Mouse (Mus musculus) forebrain, embryonic 16.5 days (tissue): ENCODE data around the gene Tmem107. TPM values are rescaled to one million over a fixed set of nuclear protein-coding genes. Genes with fewer than 3 reads are reported as not detected.

ENCODE experiments used
- ATAC-seq: fragments of 200-750 bp; cut with Nextera tagmentation; 2 replicates; pipeline ENCODE4 v1.8.0; 2017; ENCODE audit warnings: mild to moderate bottlenecking, moderate library complexity
- H3K27ac ChIP-seq: fragments of 300-500 bp; sonication (generic); 2 replicates; pipeline ENCODE4 v1.5.1; 2014; ENCODE audit warnings: low read length, control low read depth
- H3K27me3 ChIP-seq: fragments of 300-500 bp; sonication (generic); replicated peaks from 2 replicates; pipeline ENCODE4 v1.6.1; 2014; ENCODE audit warnings: low read length; ENCODE audit not compliant: control insufficient read depth, insufficient read depth
- H3K36me3 ChIP-seq: fragments of 300-500 bp; sonication (generic); 2 replicates; pipeline ENCODE4 v1.6.1; 2014; ENCODE audit not compliant: control insufficient read depth, insufficient read depth
- H3K4me1 ChIP-seq: fragments of 300-500 bp; sonication (generic); replicated peaks from 2 replicates; pipeline ENCODE4 v1.6.1; 2014; ENCODE audit warnings: low read length; ENCODE audit not compliant: control insufficient read depth, insufficient read depth
- H3K4me2 ChIP-seq: fragments of 300-500 bp; sonication (generic); 2 replicates; pipeline ENCODE4 v1.6.1; 2014; ENCODE audit warnings: mild to moderate bottlenecking, low read length, control low read depth
- H3K4me3 ChIP-seq: fragments of 300-500 bp; sonication (generic); replicated peaks from 2 replicates; pipeline ENCODE4 v1.5.1; 2014; ENCODE audit warnings: mild to moderate bottlenecking, low read length, control low read depth
- H3K9ac ChIP-seq: fragments of 300-500 bp; sonication (generic); replicated peaks from 2 replicates; pipeline ENCODE4 v1.6.1; 2014; ENCODE audit warnings: low read depth, low read length, control low read depth
- H3K9me3 ChIP-seq: fragments of 300-500 bp; sonication (generic); 2 replicates; pipeline ENCODE4 v1.6.1; 2016; ENCODE audit warnings: low read length; ENCODE audit not compliant: control insufficient read depth
- WGBS: fragments of 180-500 bp; shearing (Covaris S2); extraction: QIAGEN DNeasy Blood & Tissue Kit; methylation state at CpG from one replicate; pipeline ENCODE4 v1.1.7; 2014; 5-methylcytosine and 5-hydroxymethylcytosine counted together
- polyA plus RNA-seq: library from polyadenylated mRNA; unstranded; fragments of >200 nt; fragmentation: Nextera tagmentation; extraction: Ambion mirVana; gene quantifications from 2 replicates; pipeline ENCODE4 v1.2.1, GENCODE M21; 2015

Gene Tmem107
- polyA plus RNA-seq, 1 experiment from 2014 or later, result 48.4 TPM

GRCm38 (mm10) chr11:69053848-69054247, 16.8 kb upstream of the Tmem107 start:
- ATAC-seq, result no peak

GRCm38 (mm10) chr11:69058265-69058664, 12.3 kb upstream of the Tmem107 start:
- H3K9me3 ChIP-seq, result no peaks in the 10 kb centered on the region
- no peaks in the 10 kb centered on the region for H3K27me3 ChIP-seq

More at GRCm38 (mm10) chr11:69053848-69054247, 16.8 kb upstream of the Tmem107 start:
- 75% methylated on average over 3 of the region's 3 CpGs for WGBS
- Histone ChIP-seq H3K27me3 (no peaks in the 10 kb centered on the region), H3K4me1 (peaks cover 11% of the 10 kb centered on the region), H3K27ac (no peak overlapping the region), H3K4me3 (no peak overlapping the region), H3K4me2 (no peak overlapping the region), H3K36me3 (no peaks in the 10 kb centered on the region), H3K9me3 (no peaks in the 10 kb centered on the region), H3K9ac (no peak overlapping the region)

GRCm38 (mm10) chr11:69058729-69059356, 11.8 kb upstream of the Tmem107 start:
- Histone ChIP-seq H3K36me3 (no peaks in the 10 kb centered on the region), H3K9me3 (no peaks in the 10 kb centered on the region), H3K27me3 (no peaks in the 10 kb centered on the region), H3K4me1 (peaks cover 23% of the 10 kb centered on the region), H3K27ac (peak overlapping the region; percentile 92), H3K4me3 (peak overlapping the region; percentile 95), H3K4me2 (peak overlapping the region; percentile 92), H3K9ac (peak overlapping the region; percentile 78)
- peak; percentile 24 for ATAC-seq
- under 1% methylated on average over 19 of the region's 19 CpGs for WGBS

More at GRCm38 (mm10) chr11:69058265-69058664, 12.3 kb upstream of the Tmem107 start:
- WGBS, result 76% methylated on average over 2 of the region's 2 CpGs
- no peak overlapping the region for H3K27ac ChIP-seq
- H3K4me1 ChIP-seq, result peaks cover 23% of the 10 kb centered on the region
- peak overlapping the region; percentile 78 for H3K9ac ChIP-seq
- ATAC-seq, result no peak
- H3K4me2 ChIP-seq, result peak overlapping the region; percentile 92
- no peaks in the 10 kb centered on the region for H3K36me3 ChIP-seq
- peak overlapping the region; percentile 95 for H3K4me3 ChIP-seq

DNA sequence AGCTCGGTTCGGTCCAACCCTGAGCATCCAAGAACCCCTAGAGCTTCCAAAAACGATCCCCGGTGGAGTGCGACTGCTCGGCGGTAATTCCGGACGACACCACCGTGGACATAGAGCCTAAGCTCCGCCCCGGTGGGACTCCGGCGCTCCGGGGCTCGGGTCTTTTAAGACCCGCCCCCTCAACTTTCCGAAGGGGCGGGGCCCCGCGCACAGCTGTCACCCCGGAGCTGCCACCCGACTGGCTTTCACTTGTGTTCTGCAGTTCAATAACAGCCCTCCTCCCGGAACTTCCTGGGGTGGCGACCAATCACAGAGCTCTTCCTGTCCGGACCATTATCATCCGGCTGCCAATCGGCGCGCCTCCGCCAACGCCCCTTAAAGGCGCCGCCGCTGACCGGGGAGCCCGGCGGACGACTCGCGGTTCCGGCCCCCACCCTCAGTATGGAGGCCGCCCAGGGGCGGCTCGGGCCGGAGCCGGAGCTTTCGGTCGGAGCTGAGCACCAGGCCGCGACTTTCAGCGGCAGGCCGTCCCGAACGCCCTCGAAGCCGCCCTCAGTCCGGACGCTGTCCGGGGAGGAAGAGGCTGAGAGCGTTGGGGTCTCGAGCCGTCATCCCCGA, 11.1 kb upstream of the Tmem107 start, which contains the start of gene Borcs6:
Gene Borcs6 (plus strand): TSS at position 361 of the 618 bp plus-strand sequence.
- Histone ChIP-seq H3K27me3 (no peaks in the 10 kb centered on the region), H3K9me3 (no peaks in the 10 kb centered on the region), H3K27ac (peak within 1 kb of the TSS; percentile 92), H3K36me3 (no peaks in the 10 kb centered on the region), H3K4me1 (peaks cover 29% of the 10 kb centered on the region), H3K9ac (peak within 1 kb of the TSS; percentile 92), H3K4me2 (peak within 1 kb of the TSS; percentile 92), H3K4me3 (peak within 1 kb of the TSS; percentile 95)
- ATAC-seq, result peak; percentile 95
- WGBS, result under 1% methylated on average over 64 of the region's 64 CpGs

DNA sequence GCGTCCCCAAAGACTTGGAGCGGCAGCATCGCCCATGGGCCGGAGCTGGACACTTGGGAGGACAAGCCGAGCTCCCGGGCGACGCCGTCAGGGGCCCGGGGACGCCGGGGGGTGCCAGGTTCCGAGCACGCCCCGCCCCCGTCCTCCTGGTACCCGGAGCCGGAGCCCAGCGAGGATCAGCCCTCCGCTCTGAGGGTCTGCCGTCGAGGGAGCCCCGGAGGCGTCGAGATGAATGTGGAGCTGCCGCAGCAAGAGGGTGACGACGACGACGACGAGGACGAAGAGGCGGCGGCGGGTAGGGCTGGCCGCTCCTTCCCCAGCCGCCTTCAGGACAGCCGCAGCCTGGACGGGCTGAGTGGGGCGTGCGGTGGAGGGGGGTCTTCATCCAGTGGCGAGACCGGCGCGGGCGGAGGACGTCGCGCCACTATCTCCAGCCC, 10.6 kb upstream of the Tmem107 start:
- Histone ChIP-seq H3K4me3 (peak overlapping the region; percentile 95), H3K27me3 (no peaks in the 10 kb centered on the region), H3K9ac (peak overlapping the region; percentile 92), H3K36me3 (no peaks in the 10 kb centered on the region), H3K9me3 (no peaks in the 10 kb centered on the region), H3K27ac (peak overlapping the region; percentile 92), H3K4me2 (peak overlapping the region; percentile 89), H3K4me1 (peaks cover 30% of the 10 kb centered on the region)
- peak; percentile 18 for ATAC-seq
- WGBS, result 0% methylated on average over 48 of the region's 49 CpGs

- WGBS, result 2% methylated on average over 40 of the region's 40 CpGs
- Histone ChIP-seq H3K27me3 (no peaks in the 10 kb centered on the region), H3K36me3 (no peaks in the 10 kb centered on the region), H3K9me3 (no peaks in the 10 kb centered on the region), H3K9ac (peak overlapping the region; percentile 92), H3K4me1 (peaks cover 31% of the 10 kb centered on the region), H3K4me3 (peak overlapping the region; percentile 95), H3K4me2 (peak overlapping the region; percentile 89), H3K27ac (peak overlapping the region; percentile 92)
- no peak for ATAC-seq
Observed at GRCm38 (mm10) chr11:69060448-69061254, 10.0 kb upstream of the Tmem107 start.

GRCm38 (mm10) chr11:69061255-69061912, 9.2 kb upstream of the Tmem107 start:
- Histone ChIP-seq H3K4me2 (peak overlapping the region; percentile 89), H3K4me1 (peaks cover 39% of the 10 kb centered on the region), H3K9me3 (no peaks in the 10 kb centered on the region), H3K9ac (no peak overlapping the region), H3K4me3 (peak overlapping the region; percentile 95), H3K36me3 (no peaks in the 10 kb centered on the region), H3K27me3 (no peaks in the 10 kb centered on the region), H3K27ac (no peak overlapping the region)
- no peak for ATAC-seq
- 11% methylated on average over 17 of the region's 17 CpGs for WGBS

DNA sequence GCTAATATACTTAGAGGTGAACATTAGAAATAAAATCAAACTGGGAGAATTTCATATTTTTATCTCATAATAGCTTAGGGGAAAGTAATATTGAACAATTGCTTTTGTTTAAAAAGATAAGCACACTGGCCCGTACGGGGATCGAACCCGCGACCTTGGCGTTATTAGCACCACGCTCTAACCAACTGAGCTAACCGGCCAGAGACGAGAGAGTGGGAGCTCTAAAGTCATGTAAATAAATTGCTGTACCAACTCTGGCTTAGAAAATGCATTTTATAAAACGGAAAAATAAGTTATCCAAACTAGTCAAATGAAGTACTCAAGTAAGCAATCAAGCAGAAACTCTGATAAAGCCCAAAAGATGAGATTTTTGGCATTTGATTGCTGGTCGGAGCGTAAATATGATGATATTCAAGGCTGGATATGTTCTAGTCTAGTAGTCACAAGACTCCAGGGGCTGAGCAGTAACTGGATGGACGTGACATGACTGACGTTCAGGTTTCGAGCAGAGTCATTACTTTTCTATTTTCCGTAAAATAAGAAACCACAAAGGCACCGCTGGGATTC, 8.3 kb upstream of the Tmem107 start:
- Histone ChIP-seq H3K27me3 (no peaks in the 10 kb centered on the region), H3K4me2 (peak overlapping the region; percentile 54), H3K36me3 (no peaks in the 10 kb centered on the region), H3K4me1 (peaks cover 46% of the 10 kb centered on the region), H3K9me3 (no peaks in the 10 kb centered on the region), H3K4me3 (peak overlapping the region; percentile 52), H3K27ac (peak overlapping the region; percentile 77; the same call in 1 of the 2 replicates), H3K9ac (no peak overlapping the region)
- ATAC-seq, result no peak
- 1% methylated on average over 17 of the region's 17 CpGs for WGBS
